Mouse (Mus musculus): ENCODE results near the gene Zswim1. TPM values are rescaled to one million over a fixed set of nuclear protein-coding genes. Genes with fewer than 3 reads are reported as not detected.

Zswim1 gene
- 8.7 and 11.1 TPM in 2 replicates for polyA plus RNA-seq (2012; rRNA removed)

GRCm38 (mm10) chr2:164822636-164823165 lies at the start of gene Zswim1:
Zswim1 (plus strand) TSS chr2:164822686.

DNA sequence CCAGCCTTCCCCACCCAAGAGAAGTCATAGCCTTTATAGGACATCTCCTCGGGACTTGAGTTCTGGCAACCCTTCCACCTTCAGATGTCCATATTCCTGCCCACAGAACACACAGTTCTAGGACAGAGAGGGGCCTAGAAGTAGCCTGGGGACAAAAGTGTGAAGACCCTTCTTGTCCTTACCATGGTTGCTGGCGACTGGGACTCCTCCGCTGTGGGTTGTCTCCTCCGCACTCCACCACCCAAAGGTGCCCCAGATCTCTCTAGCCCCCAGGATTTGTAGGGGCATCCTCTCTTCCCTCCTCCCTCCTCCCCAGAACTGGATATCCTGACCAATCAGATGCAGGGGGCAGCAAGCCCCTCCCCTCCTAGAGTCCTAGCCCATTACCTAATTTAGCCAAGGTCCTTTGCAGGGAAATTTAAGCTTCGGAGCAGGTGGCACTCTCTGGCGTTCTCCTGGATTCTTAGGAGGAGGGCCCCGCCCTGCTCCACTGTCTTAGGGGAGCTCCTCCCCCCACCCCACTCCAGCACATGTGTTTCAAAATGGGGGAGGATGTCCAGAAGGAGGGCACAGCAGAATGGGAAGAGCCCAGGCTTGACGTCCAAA lies 42.9 kb upstream of the Zswim1 start, which contains the start of gene Tnnc2:
Gene Tnnc2, minus strand, starts transcription at position 487 of the 606 bp plus-strand sequence.

DNA sequence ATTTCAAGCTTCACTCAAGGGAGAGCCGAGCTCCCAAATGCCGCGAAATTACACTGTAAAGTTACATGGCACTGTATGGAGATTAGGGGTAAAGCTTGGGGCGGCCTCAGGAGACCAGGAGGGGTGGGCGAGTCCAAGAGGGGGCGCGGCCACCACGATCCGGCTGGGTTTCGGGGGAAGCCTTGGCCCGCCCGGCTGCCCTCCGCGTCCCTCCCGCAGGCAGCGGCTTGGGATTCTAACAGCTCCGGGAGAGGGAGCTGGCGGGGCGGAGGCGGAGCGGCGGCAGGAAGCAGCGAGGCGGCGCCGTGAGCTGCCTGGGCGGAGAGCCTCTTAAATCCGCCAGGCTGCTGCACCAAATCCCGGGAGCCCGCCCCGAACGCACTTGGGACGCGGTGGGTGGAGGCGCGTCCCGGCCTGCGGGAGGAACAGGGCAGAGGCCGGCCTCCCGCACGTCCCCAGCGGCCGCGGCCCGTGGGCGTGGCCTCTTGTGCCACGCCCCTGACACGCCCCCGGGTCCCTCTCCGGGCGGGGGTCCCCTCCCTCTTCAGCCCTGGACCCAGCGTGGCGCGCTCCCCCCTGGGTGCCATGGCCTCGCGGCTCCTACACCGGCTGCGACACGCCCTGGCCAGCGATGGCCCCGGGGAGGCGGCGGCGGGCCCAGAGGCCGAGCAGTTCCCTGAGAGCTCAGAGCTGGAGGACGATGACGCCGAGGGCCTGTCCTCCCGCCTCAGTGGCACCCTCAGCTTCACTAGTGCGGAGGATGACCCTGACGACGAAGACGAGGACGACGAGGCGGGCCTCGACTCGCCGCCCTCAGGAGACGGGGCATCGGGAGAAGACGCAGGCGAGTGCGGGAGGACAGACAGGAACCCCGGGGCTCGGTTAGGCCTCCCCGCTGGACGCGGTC lies 36.8 kb upstream of the Zswim1 start, which contains the start of gene Snx21:
Gene Snx21, plus strand, starts transcription at position 343 of the 907 bp plus-strand sequence.

GRCm38 (mm10) chr2:164804533-164805331 lies 17.8 kb upstream of the Zswim1 start, which contains the start of the genes Acot8 and Zswim3:
Acot8 (minus strand) TSS chr2:164804882.
Zswim3 (plus strand) TSS chr2:164805098.

DNA sequence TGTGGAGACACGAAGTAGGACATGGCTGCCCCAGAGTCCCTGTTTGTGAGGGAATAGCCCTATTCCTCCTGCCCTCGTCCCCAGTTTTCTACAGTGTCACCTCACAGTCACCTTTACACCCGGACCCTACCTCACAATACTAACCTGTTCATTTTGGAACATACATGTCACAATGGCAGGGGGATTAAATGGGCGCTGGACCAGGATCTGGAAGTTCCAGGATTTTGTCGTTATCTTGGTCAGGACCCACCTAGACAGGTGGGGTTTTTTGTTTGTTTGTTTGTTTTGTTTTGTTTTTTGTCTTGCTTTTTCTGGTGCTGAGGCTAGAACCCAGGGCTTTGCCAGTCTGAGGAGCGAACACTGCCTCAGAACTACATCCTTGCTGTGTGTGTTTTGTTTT lies 6.0 kb downstream of the Zswim1 start, which contains the start of gene Spata25:
Gene Spata25, minus strand, starts transcription at position 101 of the 400 bp plus-strand sequence.

GRCm38 (mm10) chr2:164832748-164833301 lies 10.3 kb downstream of the Zswim1 start, which contains the start of gene Ctsa:
Ctsa (plus strand) TSS chr2:164832873.

GRCm38 (mm10) chr2:164833314-164833959 lies 11.0 kb downstream of the Zswim1 start, which contains the start of gene Neurl2:
Neurl2 (minus strand) TSS chr2:164833456.

GRCm38 (mm10) chr2:164857101-164857821 lies 34.8 kb downstream of the Zswim1 start, which contains the start of gene Pltp:
Pltp (minus strand) TSS chr2:164857711.

Other genes starting within 250 kb of the Zswim1 start
- not detected in 2 replicates for gene Spint3, start 249.2 kb upstream of the Zswim1 start, polyA plus RNA-seq (2012; rRNA removed)
- gene Wfdc6a, start 237.2 kb upstream of the Zswim1 start, polyA plus RNA-seq (2012; rRNA removed), result 0.15 TPM in 1 of 2 replicates, not detected in the other
- not detected in 2 replicates for gene Eppin, start 229.1 kb upstream of the Zswim1 start, polyA plus RNA-seq (2012; rRNA removed)
- gene Wfdc6b, start 209.2 kb upstream of the Zswim1 start, polyA plus RNA-seq (2012; rRNA removed), result not detected in 2 replicates
- gene Wfdc8, start 209.1 kb upstream of the Zswim1 start, polyA plus RNA-seq (2012; rRNA removed), result not detected in 2 replicates
- not detected in 2 replicates for gene Wfdc16, start 183.9 kb upstream of the Zswim1 start, polyA plus RNA-seq (2012; rRNA removed)
- 0.21 TPM in 1 of 2 replicates, not detected in the other for gene Wfdc10, start 166.6 kb upstream of the Zswim1 start, polyA plus RNA-seq (2012; rRNA removed)
- gene Wfdc9, start 166.1 kb upstream of the Zswim1 start, polyA plus RNA-seq (2012; rRNA removed), result not detected in 2 replicates
- gene Wfdc11, start 148.6 kb upstream of the Zswim1 start, polyA plus RNA-seq (2012; rRNA removed), result not detected in 2 replicates
- gene Wfdc13, start 137.6 kb upstream of the Zswim1 start, polyA plus RNA-seq (2012; rRNA removed), result not detected in 2 replicates
- gene Spint4, start 124.2 kb upstream of the Zswim1 start, polyA plus RNA-seq (2012; rRNA removed), result not detected in 2 replicates
- not detected in 2 replicates for gene Spint5, start 107.4 kb upstream of the Zswim1 start, polyA plus RNA-seq (2012; rRNA removed)
- gene Wfdc3, start 76.8 kb upstream of the Zswim1 start, polyA plus RNA-seq (2012; rRNA removed), result 1.0 and 1.3 TPM in 2 replicates
- 51.1 and 51.2 TPM in 2 replicates for gene Dnttip1, start 76.7 kb upstream of the Zswim1 start, polyA plus RNA-seq (2012; rRNA removed)
- gene Ube2c, start 52.8 kb upstream of the Zswim1 start, polyA plus RNA-seq (2012; rRNA removed), result 38.6 and 43.3 TPM in 2 replicates
- gene Tnnc2, start 42.7 kb upstream of the Zswim1 start, polyA plus RNA-seq (2012; rRNA removed), result 1.3 and 106 TPM in 2 replicates
- 47.2 TPM in 2 replicates for gene Snx21, start 36.9 kb upstream of the Zswim1 start, polyA plus RNA-seq (2012; rRNA removed)
- 28.9 and 30.7 TPM in 2 replicates for gene Acot8, start 17.8 kb upstream of the Zswim1 start, polyA plus RNA-seq (2012; rRNA removed)
- 9.1 and 9.4 TPM in 2 replicates for gene Zswim3, start 17.6 kb upstream of the Zswim1 start, polyA plus RNA-seq (2012; rRNA removed)
- 0.12 TPM in 1 of 2 replicates, not detected in the other for gene Spata25, start 5.9 kb downstream of the Zswim1 start, polyA plus RNA-seq (2012; rRNA removed)
- gene Ctsa, start 10.2 kb downstream of the Zswim1 start, polyA plus RNA-seq (2012; rRNA removed), result 116 TPM in 2 replicates
- 5.8 and 5.9 TPM in 2 replicates for gene Neurl2, start 10.8 kb downstream of the Zswim1 start, polyA plus RNA-seq (2012; rRNA removed)
- 45.2 and 48.1 TPM in 2 replicates for gene Pltp, start 35.0 kb downstream of the Zswim1 start, polyA plus RNA-seq (2012; rRNA removed)
- gene Pcif1, start 56.6 kb downstream of the Zswim1 start, polyA plus RNA-seq (2012; rRNA removed), result 46.2 and 47.4 TPM in 2 replicates
- 35.8 and 40.0 TPM in 2 replicates for gene Zfp335, start 89.1 kb downstream of the Zswim1 start, polyA plus RNA-seq (2012; rRNA removed)
- 8.3 and 18.9 TPM in 2 replicates for gene Mmp9, start 118.1 kb downstream of the Zswim1 start, polyA plus RNA-seq (2012; rRNA removed)
- gene Slc12a5, start 138.1 kb downstream of the Zswim1 start, polyA plus RNA-seq (2012; rRNA removed), result 145 and 147 TPM in 2 replicates
- 122 and 127 TPM in 2 replicates for gene Ncoa5, start 212.2 kb downstream of the Zswim1 start, polyA plus RNA-seq (2012; rRNA removed)
- gene Cd40, start 232.9 kb downstream of the Zswim1 start, polyA plus RNA-seq (2012; rRNA removed), result 4.4 and 5.0 TPM in 2 replicates